Mouse (Mus musculus) c-Kit-positive CD71-positive TER-119-positive erythroid progenitor cells, embryonic 14.5 days (primary cell): Measurements from ENCODE around the gene Efcab1.

ENCODE experiments used
- DNase-seq: peaks from one replicate; pipeline ENCODE4 v3.0.0-alpha.2; 2013; ENCODE audit warnings: low spot score

Gene Efcab1

GRCm38 (mm10) chr16:15014724-15015123 is 108.3 kb downstream of the Efcab1 start:
- DNase-seq, result no peak
